Mouse (Mus musculus) forebrain, embryonic 13.5 days (tissue): ENCODE measurements around the gene Atp6v1e2. TPM values are rescaled to one million over a fixed set of nuclear protein-coding genes. Genes with fewer than 3 reads are reported as not detected.

Experiments used
- ATAC-seq: fragments of 200-750 bp; cut with Nextera tagmentation; 2 replicates; pipeline ENCODE4 v1.8.0; 2017
- H3K27ac ChIP-seq: fragments of 300-500 bp; sonication (generic); 2 replicates; pipeline ENCODE4 v1.5.1; 2015; ENCODE audit warnings: inconsistent platforms, mild to moderate bottlenecking, moderate library complexity
- H3K27me3 ChIP-seq: fragments of 300-500 bp; sonication (generic); 2 replicates; pipeline ENCODE4 v1.6.1; 2015; ENCODE audit warnings: mild to moderate bottlenecking, inconsistent platforms
- H3K36me3 ChIP-seq: fragments of 300-500 bp; sonication (generic); 2 replicates; pipeline ENCODE4 v1.6.1; 2015; ENCODE audit warnings: mild to moderate bottlenecking, inconsistent platforms; ENCODE audit not compliant: poor library complexity, severe bottlenecking
- H3K4me1 ChIP-seq: fragments of 300-500 bp; sonication (generic); 2 replicates; pipeline ENCODE4 v1.6.1; 2015; ENCODE audit warnings: inconsistent platforms
- H3K4me2 ChIP-seq: fragments of 300-500 bp; sonication (generic); 2 replicates; pipeline ENCODE4 v1.6.1; 2015; ENCODE audit warnings: inconsistent platforms, mild to moderate bottlenecking, moderate library complexity
- H3K4me3 ChIP-seq: fragments of 300-500 bp; sonication (generic); 2 replicates; pipeline ENCODE4 v1.5.1; 2015; ENCODE audit warnings: mild to moderate bottlenecking, inconsistent platforms
- H3K9ac ChIP-seq: fragments of 300-500 bp; sonication (generic); 2 replicates; pipeline ENCODE4 v1.6.1; 2015; ENCODE audit warnings: mild to moderate bottlenecking, inconsistent platforms
- H3K9me3 ChIP-seq: fragments of 300-500 bp; sonication (generic); replicated peaks from 2 replicates; pipeline ENCODE4 v1.6.1; 2016; ENCODE audit warnings: inconsistent platforms
- WGBS: fragments of 180-500 bp; shearing (Covaris S2); methylation state at CpG from one replicate; pipeline ENCODE4 v1.1.7; 2015; 5-methylcytosine and 5-hydroxymethylcytosine counted together
- polyA plus RNA-seq: library from polyadenylated mRNA; unstranded; fragments of >200 nt; fragmentation: Nextera tagmentation; extraction: Ambion mirVana; gene quantifications from 2 replicates; pipeline ENCODE4 v1.2.1, GENCODE M21; 2015

Atp6v1e2 gene
- polyA plus RNA-seq: not detected in 2 replicates

- Histone ChIP-seq H3K9ac (no peak within 1 kb of the TSS), H3K36me3 (no peaks in the 10 kb centered on the region), H3K27ac (peak within 1 kb of the TSS; percentile 61), H3K4me1 (peaks cover 10% of the 10 kb centered on the region), H3K4me2 (no peak within 1 kb of the TSS), H3K9me3 (no peaks in the 10 kb centered on the region), H3K4me3 (no peak within 1 kb of the TSS), H3K27me3 (peaks cover 2% of the 10 kb centered on the region; the same call in 1 of the 2 replicates)
- 54% methylated on average over 28 of the region's 28 CpGs for WGBS
- ATAC-seq: peak; percentile 91
Measured at GRCm38 (mm10) chr17:86947840-86948796, at the start of gene Atp6v1e2. Atp6v1e2 (minus strand) TSS chr17:86947897.

GRCm38 (mm10) chr17:86997323-86997722 lies 49.6 kb upstream of the Atp6v1e2 start:
- peaks cover 13% of the 10 kb centered on the region for H3K36me3 ChIP-seq
- no peak overlapping the region for H3K4me2 ChIP-seq
- H3K9ac ChIP-seq: no peak overlapping the region
- ATAC-seq: no peak
- H3K27ac ChIP-seq: no peak overlapping the region
- H3K4me3 ChIP-seq: no peak overlapping the region
- WGBS: 93% methylated on average over 6 of the region's 6 CpGs
- no peaks in the 10 kb centered on the region for H3K9me3 ChIP-seq
- H3K4me1 ChIP-seq: no peaks in the 10 kb centered on the region
- H3K27me3 ChIP-seq: no peaks in the 10 kb centered on the region

- no peak overlapping the region for H3K4me3 ChIP-seq
- H3K9me3 ChIP-seq: no peaks in the 10 kb centered on the region
- no peaks in the 10 kb centered on the region for H3K27me3 ChIP-seq
- no peaks in the 10 kb centered on the region for H3K36me3 ChIP-seq
- peaks cover 16% of the 10 kb centered on the region for H3K4me1 ChIP-seq
- H3K27ac ChIP-seq: no peak overlapping the region
- no peak overlapping the region for H3K4me2 ChIP-seq
- H3K9ac ChIP-seq: no peak overlapping the region
- 93% methylated on average over 8 of the region's 8 CpGs for WGBS
- ATAC-seq: no peak
Measured at GRCm38 (mm10) chr17:86991306-86991705, 43.6 kb upstream of the Atp6v1e2 start.

GRCm38 (mm10) chr17:86988601-86989184 lies 41.0 kb upstream of the Atp6v1e2 start:
- WGBS: 63% methylated on average over 6 of the region's 6 CpGs
- no peak overlapping the region for H3K27ac ChIP-seq
- H3K36me3 ChIP-seq: no peaks in the 10 kb centered on the region
- peak; percentile 31; the same call in 1 of the 2 replicates for ATAC-seq
- H3K4me2 ChIP-seq: no peak overlapping the region
- H3K27me3 ChIP-seq: no peaks in the 10 kb centered on the region
- peaks cover 23% of the 10 kb centered on the region for H3K4me1 ChIP-seq
- no peak overlapping the region for H3K4me3 ChIP-seq
- H3K9me3 ChIP-seq: no peaks in the 10 kb centered on the region
- no peak overlapping the region for H3K9ac ChIP-seq

- no peak overlapping the region for H3K4me3 ChIP-seq
- peaks cover 23% of the 10 kb centered on the region for H3K4me1 ChIP-seq
- H3K9ac ChIP-seq: no peak overlapping the region
- H3K36me3 ChIP-seq: no peaks in the 10 kb centered on the region
- no peak overlapping the region for H3K4me2 ChIP-seq
- no peaks in the 10 kb centered on the region for H3K27me3 ChIP-seq
- 82% methylated on average over 5 of the region's 5 CpGs for WGBS
- ATAC-seq: no peak
- H3K9me3 ChIP-seq: no peaks in the 10 kb centered on the region
- H3K27ac ChIP-seq: no peak overlapping the region
Measured at GRCm38 (mm10) chr17:86988161-86988560, 40.5 kb upstream of the Atp6v1e2 start.

- Histone ChIP-seq H3K4me1 (peaks cover 23% of the 10 kb centered on the region), H3K36me3 (no peaks in the 10 kb centered on the region; the same call in 1 of the 2 replicates), H3K27me3 (no peaks in the 10 kb centered on the region), H3K4me3 (no peak overlapping the region), H3K9me3 (no peaks in the 10 kb centered on the region), H3K4me2 (0 out of 2 replicates have a peak overlapping the region, but pooled peaks have one; percentile 5), H3K9ac (peak overlapping the region; percentile 34; the same call in 1 of the 2 replicates), H3K27ac (peak overlapping the region; percentile 31; the same call in 1 of the 2 replicates)
- ATAC-seq: no peak
- 37% methylated on average over 17 of the region's 17 CpGs for WGBS
Measured at GRCm38 (mm10) chr17:86986449-86987138, 38.9 kb upstream of the Atp6v1e2 start.

- H3K27ac ChIP-seq: no peak overlapping the region
- H3K9ac ChIP-seq: no peak overlapping the region
- 82% methylated on average over 9 of the region's 9 CpGs for WGBS
- H3K36me3 ChIP-seq: peaks cover 16% of the 10 kb centered on the region; the same call in 1 of the 2 replicates
- ATAC-seq: no peak
- H3K4me2 ChIP-seq: no peak overlapping the region
- no peak overlapping the region for H3K4me3 ChIP-seq
- no peaks in the 10 kb centered on the region for H3K9me3 ChIP-seq
- H3K4me1 ChIP-seq: peaks cover 17% of the 10 kb centered on the region
- no peaks in the 10 kb centered on the region for H3K27me3 ChIP-seq
Measured at GRCm38 (mm10) chr17:86982497-86982896, 34.8 kb upstream of the Atp6v1e2 start.

- WGBS: 96% methylated on average over 2 of the region's 2 CpGs
- Histone ChIP-seq H3K9me3 (no peaks in the 10 kb centered on the region), H3K27me3 (no peaks in the 10 kb centered on the region), H3K27ac (no peak overlapping the region), H3K36me3 (peaks cover 16% of the 10 kb centered on the region; the same call in 1 of the 2 replicates), H3K9ac (no peak overlapping the region), H3K4me3 (no peak overlapping the region), H3K4me2 (no peak overlapping the region), H3K4me1 (peaks cover 11% of the 10 kb centered on the region)
- no peak for ATAC-seq
Measured at GRCm38 (mm10) chr17:86981701-86982100, 34.0 kb upstream of the Atp6v1e2 start.

GRCm38 (mm10) chr17:86981205-86981604 lies 33.5 kb upstream of the Atp6v1e2 start:
- no peak overlapping the region for H3K27ac ChIP-seq
- peaks cover 19% of the 10 kb centered on the region for H3K36me3 ChIP-seq
- WGBS: 88% methylated on average over 1 of the region's 1 CpGs
- peaks cover 6% of the 10 kb centered on the region for H3K4me1 ChIP-seq
- no peak overlapping the region for H3K4me3 ChIP-seq
- H3K4me2 ChIP-seq: no peak overlapping the region
- ATAC-seq: no peak
- no peaks in the 10 kb centered on the region for H3K9me3 ChIP-seq
- H3K27me3 ChIP-seq: no peaks in the 10 kb centered on the region
- H3K9ac ChIP-seq: no peak overlapping the region

GRCm38 (mm10) chr17:86978496-86978895 lies 30.8 kb upstream of the Atp6v1e2 start:
- Histone ChIP-seq H3K4me2 (no peak overlapping the region), H3K9me3 (no peaks in the 10 kb centered on the region), H3K4me3 (no peak overlapping the region), H3K36me3 (peaks cover 26% of the 10 kb centered on the region), H3K4me1 (no peaks in the 10 kb centered on the region), H3K27me3 (no peaks in the 10 kb centered on the region), H3K9ac (no peak overlapping the region), H3K27ac (no peak overlapping the region)
- WGBS: 92% methylated on average over 6 of the region's 6 CpGs
- no peak for ATAC-seq

GRCm38 (mm10) chr17:86976387-86976786 lies 28.7 kb upstream of the Atp6v1e2 start:
- no peak overlapping the region for H3K9ac ChIP-seq
- H3K9me3 ChIP-seq: no peaks in the 10 kb centered on the region
- peaks cover under 1% of the 10 kb centered on the region; the same call in 1 of the 2 replicates for H3K4me1 ChIP-seq
- no peak overlapping the region for H3K4me2 ChIP-seq
- ATAC-seq: no peak
- WGBS: 86% methylated on average over 10 of the region's 10 CpGs
- no peak overlapping the region for H3K4me3 ChIP-seq
- H3K27ac ChIP-seq: no peak overlapping the region
- H3K36me3 ChIP-seq: peaks cover 26% of the 10 kb centered on the region
- no peaks in the 10 kb centered on the region for H3K27me3 ChIP-seq
